Mouse (Mus musculus) liver, postnatal 0 days (tissue): ENCODE measurements around the gene Mpst.

ENCODE experiments used
- CTCF ChIP-seq: sonication (generic); IDR thresholded peaks from 2 replicates; pipeline ENCODE4 v1.5.1; 2016; ENCODE audit warnings: antibody characterized with exemption, low read depth
- EP300 ChIP-seq: IDR thresholded peaks from 2 replicates; pipeline ENCODE4 v1.6.1; 2016; ENCODE audit warnings: antibody characterized with exemption, low read depth, mild to moderate bottlenecking

DNA sequence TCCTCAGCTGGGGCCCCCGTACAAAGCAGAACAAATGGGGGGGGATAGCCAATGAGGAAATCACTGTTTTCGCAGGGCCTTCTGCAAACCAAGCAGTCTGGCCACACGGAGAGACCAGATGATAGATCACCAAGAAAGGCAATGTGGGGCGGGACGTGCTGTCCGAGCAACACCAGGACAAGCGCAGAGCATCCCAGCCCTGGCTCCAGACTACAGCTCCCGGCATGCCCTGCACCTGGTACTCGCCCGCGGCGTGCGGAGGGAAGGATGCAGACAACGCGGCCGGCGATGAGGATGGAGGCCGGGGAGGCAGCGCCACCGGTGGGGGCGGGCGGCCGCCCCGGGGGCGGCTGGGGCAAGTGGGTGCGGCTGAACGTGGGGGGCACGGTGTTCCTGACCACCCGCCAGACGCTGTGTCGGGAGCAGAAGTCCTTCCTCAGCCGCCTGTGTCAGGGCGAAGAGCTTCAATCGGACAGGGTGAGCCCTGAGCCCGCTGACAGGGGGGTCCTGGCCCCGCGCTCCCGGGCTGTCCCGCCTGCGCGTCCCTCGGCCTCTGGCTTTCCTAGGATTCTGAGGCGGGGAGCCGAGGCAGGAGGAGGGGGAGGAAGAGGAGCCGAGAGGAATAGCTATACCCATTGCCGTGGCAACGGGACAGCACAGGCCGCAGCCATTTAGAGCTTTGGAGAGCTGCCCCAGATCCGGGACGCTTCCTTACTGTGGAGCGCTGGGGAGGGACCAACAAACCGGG is 22.3 kb downstream of the Mpst start, which contains the start of gene Kctd17:
- no peak for TF ChIP-seq CTCF
- no peak for TF ChIP-seq EP300
